Mouse (Mus musculus): Measurements from ENCODE around the gene Per1.

The Per1 gene

DNA sequence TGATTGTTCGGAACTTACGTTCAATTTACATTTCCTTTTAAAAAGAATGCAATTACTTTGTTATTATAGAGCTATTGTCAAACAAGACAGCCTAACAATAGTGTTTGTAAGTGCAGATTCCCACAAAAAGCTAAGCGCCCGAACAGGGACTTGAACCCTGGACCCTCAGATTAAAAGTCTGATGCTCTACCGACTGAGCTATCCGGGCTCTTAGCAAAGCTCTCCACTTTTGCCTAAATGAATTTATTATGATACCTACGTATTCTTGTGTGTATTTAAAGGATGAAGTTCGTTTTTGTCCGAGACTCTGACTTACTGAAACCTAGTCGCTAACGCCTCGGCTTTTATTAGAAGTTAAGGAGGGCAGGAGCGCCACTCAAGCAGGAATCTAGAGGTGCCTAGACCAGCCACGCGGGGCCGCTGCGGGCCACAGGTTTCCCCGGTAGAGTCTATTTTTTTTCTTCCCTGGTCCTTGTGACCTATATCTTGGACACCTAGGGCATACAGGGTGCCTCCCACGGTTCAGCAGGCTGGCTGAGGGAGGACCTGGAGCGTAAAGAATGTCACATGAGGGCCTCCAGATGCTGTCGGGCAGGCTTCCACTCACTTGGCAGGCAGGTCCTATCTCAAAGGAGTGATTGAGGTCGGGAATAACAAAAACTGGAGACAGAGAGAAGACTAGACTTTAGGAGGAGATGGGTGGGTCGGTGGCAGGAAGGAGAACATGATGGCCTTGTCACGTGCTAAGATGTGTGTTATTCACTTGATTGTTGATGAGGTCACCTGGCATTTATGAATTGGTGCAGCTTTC lies 30.2 kb downstream of the Per1 start:
- peak; percentile 43 for ATAC-seq (ENCODE audit: insufficient number of reproducible peaks, low FRiP score, low TSS enrichment)

DNA sequence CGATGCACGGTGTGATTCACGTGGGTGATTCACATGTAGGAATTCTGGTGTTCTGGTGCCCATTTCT lies 30.7 kb downstream of the Per1 start, which contains the start of gene Aloxe3:
Gene Aloxe3 (plus strand): TSS at position 45 of the 67 bp plus-strand sequence.
- ATAC-seq (ENCODE audit: insufficient number of reproducible peaks, low FRiP score, low TSS enrichment): no peak

DNA sequence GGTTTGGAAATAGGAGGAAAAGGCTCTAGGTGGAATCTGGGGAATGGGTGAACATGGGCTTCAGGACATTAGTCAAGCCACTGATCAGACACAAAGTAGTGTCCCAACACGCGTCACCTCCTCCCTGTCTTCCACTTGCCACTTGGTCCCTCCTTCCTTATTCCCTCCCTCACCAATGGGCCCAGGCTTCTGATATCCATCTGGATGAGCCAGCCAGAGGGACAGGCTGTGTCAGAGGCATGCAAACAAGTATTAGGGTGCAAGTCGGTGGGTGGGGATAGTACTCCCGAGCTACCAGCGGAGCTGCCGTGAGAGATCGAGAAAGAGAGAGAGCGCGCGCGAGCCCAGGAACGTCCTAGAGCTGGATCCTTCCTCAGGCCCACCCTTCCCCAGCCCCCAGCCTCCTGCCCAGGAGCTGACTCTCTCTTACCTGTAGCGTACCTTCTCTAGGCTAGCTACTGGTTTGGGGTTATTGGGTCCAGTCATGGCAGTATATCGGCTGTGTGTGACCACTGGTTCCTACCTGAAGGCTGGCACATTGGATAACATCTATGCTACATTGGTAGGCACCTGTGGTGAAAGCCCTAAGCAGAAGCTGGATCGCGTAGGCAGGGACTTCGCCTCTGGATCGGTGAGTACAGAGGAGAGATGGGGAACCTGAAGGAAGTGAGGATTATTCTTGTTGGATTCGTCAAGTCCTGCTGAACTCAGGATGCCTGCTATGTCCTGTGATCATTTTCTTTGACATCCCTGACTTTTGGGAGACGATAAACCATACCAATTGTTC lies 31.1 kb downstream of the Per1 start:
- 0 out of 2 replicates have a peak, but pooled peaks have one; percentile 21 for ATAC-seq (ENCODE audit: insufficient number of reproducible peaks, low FRiP score, low TSS enrichment)

DNA sequence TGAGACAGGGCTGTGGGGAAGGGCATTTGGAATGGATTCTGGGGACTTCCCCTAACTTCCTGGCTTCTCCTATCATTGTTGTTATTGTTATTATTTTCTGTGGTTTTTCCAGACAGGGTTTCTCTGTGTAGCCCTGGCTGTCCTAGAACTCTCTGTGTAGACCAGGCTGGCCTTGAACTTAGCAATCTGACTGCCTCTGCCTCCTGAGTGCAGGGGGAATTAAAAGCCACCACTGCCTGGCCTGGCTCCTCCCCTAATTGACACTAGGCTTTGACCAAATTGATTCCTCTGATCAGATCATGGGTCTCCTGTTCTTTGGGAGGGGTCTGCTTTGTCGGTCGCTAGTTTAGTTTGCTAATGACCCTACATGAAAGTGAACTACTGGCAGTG lies 31.7 kb downstream of the Per1 start:
- ATAC-seq (ENCODE audit: insufficient number of reproducible peaks, low FRiP score, low TSS enrichment): no peak

DNA sequence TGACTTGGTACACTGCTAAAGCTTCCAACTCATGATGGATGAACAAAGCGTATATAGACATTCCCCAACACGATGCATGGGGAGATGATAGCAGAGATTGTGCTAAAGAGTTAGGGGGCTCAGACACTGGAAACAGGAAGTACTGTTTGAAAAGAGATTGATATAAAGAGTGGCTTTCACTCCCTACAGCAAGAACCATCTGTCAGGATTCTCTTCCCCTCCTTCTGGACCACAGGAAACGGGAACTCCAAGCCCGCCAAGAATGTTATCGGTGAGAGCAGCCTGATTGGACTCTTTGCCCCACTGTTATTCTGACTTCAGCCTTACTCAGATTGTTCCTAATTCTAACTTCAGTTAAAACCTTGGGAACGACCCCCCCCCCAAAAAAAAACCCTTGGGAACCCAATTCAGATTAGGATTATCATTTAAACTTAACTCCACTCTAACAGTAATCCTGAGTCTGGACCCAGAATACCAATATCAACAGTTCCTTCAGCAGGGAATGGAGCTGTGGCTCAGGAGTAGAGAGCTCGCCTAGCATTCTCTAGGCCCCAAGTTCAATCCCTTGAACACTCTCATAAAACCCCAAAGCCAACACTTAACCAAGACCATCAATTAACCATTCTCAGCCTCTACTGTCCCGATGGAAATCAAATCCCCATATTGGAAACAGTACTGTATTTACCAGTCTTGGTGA lies 33.6 kb downstream of the Per1 start:
- ATAC-seq (ENCODE audit: insufficient number of reproducible peaks, low FRiP score, low TSS enrichment): no peak

DNA sequence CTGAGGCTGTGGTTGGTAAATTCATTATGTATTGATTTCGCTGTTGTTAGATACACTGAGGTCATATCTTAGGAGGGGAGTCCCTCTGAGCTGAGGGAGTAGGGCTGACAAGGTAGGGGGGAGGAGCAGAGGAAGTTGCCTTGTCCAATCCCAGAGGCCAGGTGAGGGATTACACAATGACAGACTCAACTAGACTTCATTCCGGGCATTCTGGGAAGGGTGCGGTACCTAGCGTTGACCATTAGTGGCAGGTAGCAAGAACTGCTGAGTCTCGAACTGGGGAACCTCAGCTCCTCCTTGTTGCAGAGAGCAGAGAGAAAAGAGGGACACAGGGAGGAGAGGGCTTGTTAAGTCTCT lies 38.5 kb downstream of the Per1 start:
- ATAC-seq (ENCODE audit: insufficient number of reproducible peaks, low FRiP score, low TSS enrichment): no peak

DNA sequence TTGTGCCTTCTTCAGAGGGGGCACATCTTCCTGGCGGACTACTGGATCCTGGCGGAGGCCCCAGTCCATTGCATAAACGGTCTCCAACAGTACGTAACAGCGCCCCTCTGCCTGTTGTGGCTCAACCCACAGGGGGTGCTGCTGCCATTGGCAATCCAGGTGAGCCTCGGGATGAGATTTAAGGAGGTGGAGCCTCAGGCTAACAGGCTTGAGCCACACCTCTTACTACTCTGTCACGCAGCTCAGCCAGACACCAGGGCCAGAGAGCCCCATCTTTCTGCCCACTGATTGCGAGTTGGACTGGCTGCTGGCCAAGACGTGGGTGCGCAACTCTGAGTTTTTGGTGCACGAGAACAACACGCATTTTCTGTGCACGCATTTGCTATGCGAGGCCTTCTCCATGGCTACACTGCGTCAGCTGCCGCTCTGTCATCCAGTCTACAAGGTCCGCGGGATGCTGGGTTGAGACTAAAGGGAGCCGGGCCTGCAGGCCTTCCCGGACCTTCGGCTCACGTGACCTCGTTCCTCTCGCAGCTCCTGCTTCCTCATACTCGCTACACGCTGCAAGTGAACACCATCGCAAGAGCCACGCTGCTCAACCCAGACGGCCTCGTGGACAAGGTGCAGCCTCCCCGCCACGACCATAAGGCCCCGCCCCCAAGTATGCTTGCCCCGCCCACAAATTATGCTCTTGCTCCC lies 39.1 kb downstream of the Per1 start:
- ATAC-seq (ENCODE audit: insufficient number of reproducible peaks, low FRiP score, low TSS enrichment): peak; percentile 65; the same call in 1 of the 2 replicates

DNA sequence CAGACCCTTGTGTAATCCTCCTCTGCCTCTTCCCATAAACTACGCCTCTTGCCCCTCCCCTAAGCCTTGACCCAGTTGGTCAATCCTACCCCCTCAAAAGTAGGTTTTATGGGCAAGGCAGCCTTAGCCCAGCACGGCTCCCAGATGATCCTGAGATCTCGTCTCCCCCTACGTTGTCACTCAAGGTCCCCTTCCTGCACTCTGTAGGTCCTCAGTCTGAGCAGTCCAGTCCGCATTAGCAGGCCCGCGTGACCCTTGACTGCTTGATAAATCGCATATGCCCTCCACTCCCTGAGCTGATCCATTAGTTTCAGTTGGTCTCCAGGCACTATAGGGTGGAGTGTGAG lies 39.6 kb downstream of the Per1 start:
- no peak for ATAC-seq (ENCODE audit: insufficient number of reproducible peaks, low FRiP score, low TSS enrichment)

DNA sequence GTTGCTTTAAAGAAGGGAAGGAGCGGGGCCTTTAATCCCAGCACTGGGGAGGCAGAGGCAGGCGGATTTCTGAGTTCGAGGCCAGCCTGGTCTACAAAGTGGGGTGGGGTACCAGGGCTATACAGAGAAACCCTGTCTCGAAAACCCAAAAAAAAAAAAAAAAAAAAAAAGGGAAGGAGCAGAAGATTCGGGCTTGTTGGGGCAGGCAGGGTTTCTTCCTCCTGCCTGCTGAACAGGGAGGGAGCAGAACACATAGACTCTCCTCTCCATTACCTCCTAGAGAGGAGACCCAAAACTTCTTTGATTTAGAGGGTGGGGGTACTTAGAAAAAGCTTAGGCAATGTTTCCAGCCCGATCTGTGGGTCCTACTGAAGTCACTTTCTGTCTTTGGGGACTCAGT lies 40.3 kb downstream of the Per1 start:
- ATAC-seq (ENCODE audit: insufficient number of reproducible peaks, low FRiP score, low TSS enrichment): no peak

DNA sequence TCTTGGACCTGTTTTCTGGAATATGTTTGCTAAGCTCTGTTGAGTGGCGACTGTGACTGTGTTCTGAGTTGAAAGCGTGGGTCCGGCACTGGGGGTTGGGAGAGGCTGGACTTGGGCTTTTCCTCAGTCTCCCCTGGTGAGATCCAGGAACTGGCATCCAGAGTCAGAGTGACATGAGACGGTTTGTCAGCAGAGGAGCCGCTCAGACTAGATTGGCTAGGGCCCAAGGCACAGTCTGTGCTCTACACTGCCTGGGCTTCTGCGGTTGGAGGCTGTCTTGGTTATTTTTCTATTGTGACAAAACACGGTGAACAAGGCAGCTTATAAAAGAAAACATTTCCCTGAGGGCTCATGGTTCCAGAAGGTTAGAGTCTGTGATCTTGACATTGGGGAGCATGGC lies 52.5 kb downstream of the Per1 start:
- ATAC-seq (ENCODE audit: insufficient number of reproducible peaks, low FRiP score, low TSS enrichment): no peak

DNA sequence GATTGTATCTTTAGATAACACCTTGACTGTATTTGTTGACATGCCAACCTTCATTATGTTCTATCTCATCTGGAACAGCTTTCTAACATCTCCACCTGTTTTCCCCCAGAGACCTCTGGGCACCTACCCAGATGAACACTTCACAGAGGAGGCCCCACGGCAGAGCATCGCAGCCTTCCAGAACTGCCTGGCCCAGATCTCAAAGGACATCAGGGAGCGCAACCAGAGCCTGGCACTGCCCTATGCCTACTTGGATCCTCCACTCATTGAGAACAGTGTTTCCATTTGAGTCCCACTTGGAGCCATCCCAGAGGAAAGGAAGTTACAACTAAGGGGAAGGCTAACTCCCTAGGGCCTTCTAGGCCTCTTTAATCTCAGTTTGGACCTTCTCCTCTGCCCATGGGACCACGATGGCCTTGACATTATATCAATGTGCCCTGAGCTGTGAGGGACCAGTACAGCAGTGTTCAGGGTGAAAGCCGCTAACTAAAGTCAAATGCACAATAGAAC lies 53.5 kb downstream of the Per1 start:
- no peak for ATAC-seq (ENCODE audit: insufficient number of reproducible peaks, low FRiP score, low TSS enrichment)

DNA sequence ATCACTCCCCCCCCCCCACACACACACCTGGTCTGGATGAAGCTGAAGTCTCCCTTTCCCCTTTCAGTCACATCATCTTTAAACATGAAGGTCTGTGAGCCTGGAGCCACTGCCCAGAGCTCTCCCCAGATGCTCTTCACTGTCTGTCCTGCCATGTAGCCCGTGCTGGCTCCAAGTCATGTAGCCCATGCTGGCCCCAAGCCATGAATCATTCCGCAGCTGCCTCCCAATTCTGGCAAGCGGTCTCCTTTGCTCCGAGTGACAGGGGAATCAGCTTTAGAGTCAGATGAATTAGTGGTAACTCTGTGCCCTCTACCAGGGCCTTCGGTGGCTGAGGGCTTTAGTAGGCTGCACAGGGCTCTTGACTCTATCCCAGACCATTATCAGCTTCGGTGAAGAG lies 54.7 kb downstream of the Per1 start:
- ATAC-seq (ENCODE audit: insufficient number of reproducible peaks, low FRiP score, low TSS enrichment): no peak

DNA sequence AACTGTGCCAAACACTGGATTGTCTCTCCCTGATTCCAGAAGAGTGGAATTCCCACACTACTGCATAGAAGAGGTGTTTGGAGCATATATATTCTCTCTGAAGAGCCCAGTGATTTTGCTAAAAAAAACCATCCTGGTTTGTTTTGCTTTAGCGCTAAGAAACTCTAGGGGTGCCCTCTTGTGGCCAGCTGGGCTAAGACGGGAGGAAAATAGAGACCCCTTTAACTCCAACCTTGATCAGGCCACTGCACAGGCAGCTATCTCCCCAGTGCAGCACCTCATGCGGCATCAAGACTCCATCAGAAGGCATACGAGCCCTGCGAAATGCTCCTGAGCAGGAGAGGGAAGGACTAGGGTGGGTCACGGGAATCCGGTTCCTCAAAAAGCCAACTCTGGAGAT lies 55.4 kb downstream of the Per1 start:
- ATAC-seq (ENCODE audit: insufficient number of reproducible peaks, low FRiP score, low TSS enrichment): peak; percentile 20; the same call in 1 of the 2 replicates

DNA sequence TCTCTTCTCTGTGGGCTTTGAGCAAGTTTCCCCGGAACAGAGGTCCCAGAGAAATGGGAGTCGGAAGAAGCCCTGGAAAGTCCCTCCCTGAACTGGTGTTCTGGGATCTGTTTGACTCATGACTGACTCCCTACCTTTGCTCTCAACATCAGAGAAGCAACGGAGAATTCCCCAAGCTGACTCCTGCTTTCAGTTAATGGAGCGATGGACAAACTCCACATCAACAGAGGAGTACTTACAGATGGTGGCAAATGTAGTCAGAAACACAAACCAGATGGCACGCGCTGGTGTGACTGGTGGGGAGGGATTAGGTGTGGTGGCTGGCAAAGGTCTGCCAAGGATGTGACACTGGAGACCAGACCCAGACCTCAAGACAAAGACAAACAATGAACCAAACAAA lies 56.0 kb downstream of the Per1 start:
- no peak for ATAC-seq (ENCODE audit: insufficient number of reproducible peaks, low FRiP score, low TSS enrichment)

DNA sequence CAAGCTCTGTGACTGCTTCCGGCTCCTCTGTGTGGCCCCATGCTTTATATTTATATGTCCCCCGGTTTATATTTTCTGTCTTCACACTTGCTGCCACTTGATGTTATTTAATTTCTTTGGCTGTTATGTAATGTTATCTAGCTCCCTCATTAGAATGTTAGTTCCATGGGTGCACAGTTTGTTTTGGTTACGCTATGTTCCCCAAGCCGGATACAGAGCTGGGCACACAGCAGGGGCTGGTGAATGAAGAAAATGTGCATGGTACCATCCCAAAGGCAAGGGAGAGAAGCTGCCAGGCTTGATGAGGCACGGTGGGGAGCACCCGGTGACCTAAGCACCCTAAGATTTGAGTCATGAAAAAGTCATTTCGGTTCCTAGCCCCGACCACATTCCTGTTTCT lies 58.8 kb downstream of the Per1 start:
- ATAC-seq (ENCODE audit: insufficient number of reproducible peaks, low FRiP score, low TSS enrichment): no peak

DNA sequence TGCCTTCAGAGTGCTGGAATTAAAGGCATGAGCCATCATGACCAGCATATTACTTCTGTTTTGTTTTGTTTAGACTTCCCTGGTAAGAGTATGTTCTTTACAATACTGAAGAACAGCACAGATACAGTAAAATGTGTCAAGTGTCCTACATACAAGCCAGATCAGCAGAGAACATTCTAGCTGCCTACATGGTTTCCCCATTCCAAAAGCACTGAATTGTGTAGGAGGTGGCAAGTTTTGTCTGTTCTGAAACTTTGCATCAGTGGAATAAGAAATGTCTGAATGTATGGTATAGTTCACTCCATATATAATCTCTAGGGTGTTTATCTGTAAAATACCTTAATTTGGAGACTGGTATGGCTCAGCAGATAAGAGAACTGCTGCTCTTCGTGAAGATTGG lies 60.3 kb downstream of the Per1 start:
- ATAC-seq (ENCODE audit: insufficient number of reproducible peaks, low FRiP score, low TSS enrichment): no peak

DNA sequence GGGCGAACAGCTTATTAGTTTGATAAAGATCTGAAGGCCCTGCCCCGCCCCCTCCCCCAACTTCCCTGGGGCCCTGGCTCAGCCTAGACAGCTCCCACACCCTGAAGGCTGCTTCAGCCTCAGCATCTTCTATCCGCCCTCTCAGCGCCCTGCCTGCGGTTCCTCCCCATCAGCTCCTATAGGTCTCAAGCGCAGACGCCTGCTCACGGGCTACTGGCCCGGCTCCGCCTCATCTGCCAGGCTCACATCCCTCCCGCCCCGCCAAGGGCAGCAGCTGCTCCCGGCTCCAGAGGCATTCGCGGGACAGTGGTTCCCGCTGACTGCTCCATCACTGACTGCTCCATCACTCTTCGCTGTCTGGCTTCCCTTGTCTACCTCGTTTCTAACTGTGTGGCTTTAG lies 61.8 kb downstream of the Per1 start, which contains the start of gene Alox12b:
Gene Alox12b (plus strand): TSS at position 190 of the 400 bp plus-strand sequence.
- no peak for ATAC-seq (ENCODE audit: insufficient number of reproducible peaks, low FRiP score, low TSS enrichment)
